Mouse (Mus musculus) urinary bladder, postnatal 36 days (tissue): ENCODE measurements at regions not wholly inside any gene's neighbourhood (a gene's known extent, or its start where the extent isn't known, plus 50 kb on each side); places are given as distances from the start of the nearest gene placed in this dataset.

ENCODE experiments used
- DNase-seq, 2 experiments: peaks; one replicate each; pipeline ENCODE4 v3.0.0; 2022; ENCODE audit warnings: low spot score in 2 of 2, mixed read lengths in 1 of 2

GRCm38 (mm10) chrX:42332906-42333305 is 156.6 kb upstream of the Tex13c2 start:
- DNase-seq: no peak

- DNase-seq: no peak
Observed at GRCm38 (mm10) chrX:42333631-42334030, 155.9 kb upstream of the Tex13c2 start.

GRCm38 (mm10) chrX:42334794-42335193 is 154.7 kb upstream of the Tex13c2 start:
- DNase-seq: no peak

GRCm38 (mm10) chrX:42336772-42337171 is 152.7 kb upstream of the Tex13c2 start:
- DNase-seq: no peak

GRCm38 (mm10) chrX:42342362-42342761 is 147.1 kb upstream of the Tex13c2 start:
- DNase-seq: no peak

GRCm38 (mm10) chrX:42342951-42343879 is 146.3 kb upstream of the Tex13c2 start:
- no peak for DNase-seq

GRCm38 (mm10) chrX:42352610-42353254 is 136.8 kb upstream of the Tex13c2 start:
- DNase-seq: no peak

- DNase-seq: no peak
Observed at GRCm38 (mm10) chrX:42359381-42360172, 129.9 kb upstream of the Tex13c2 start.

- DNase-seq: no peak
Observed at GRCm38 (mm10) chrX:42360173-42360931, 129.1 kb upstream of the Tex13c2 start.

GRCm38 (mm10) chrX:42360973-42361372 is 128.5 kb upstream of the Tex13c2 start:
- no peak for DNase-seq

GRCm38 (mm10) chrX:42361400-42362028 is 128.0 kb upstream of the Tex13c2 start:
- DNase-seq: no peak

GRCm38 (mm10) chrX:42364137-42364536 is 125.4 kb upstream of the Tex13c2 start:
- no peak for DNase-seq

GRCm38 (mm10) chrX:42373794-42374398 is 115.6 kb upstream of the Tex13c2 start:
- DNase-seq: peak; percentile 14 to 37

GRCm38 (mm10) chrX:42393836-42394556 is 95.5 kb upstream of the Tex13c2 start:
- no peak for DNase-seq

GRCm38 (mm10) chrX:42396441-42396840 is 93.0 kb upstream of the Tex13c2 start:
- DNase-seq: no peak

GRCm38 (mm10) chrX:42398836-42399235 is 90.7 kb upstream of the Tex13c2 start:
- DNase-seq: peak; percentile 8 to 37

- DNase-seq: no peak
Observed at GRCm38 (mm10) chrX:42399343-42399742, 90.1 kb upstream of the Tex13c2 start.

- DNase-seq: no peak
Observed at GRCm38 (mm10) chrX:42401091-42401490, 88.4 kb upstream of the Tex13c2 start.

- DNase-seq: no peak
Observed at GRCm38 (mm10) chrX:42401564-42402334, 87.7 kb upstream of the Tex13c2 start.
